Mouse (Mus musculus) heart, adult 8-10 months (tissue): ENCODE measurements around the gene Gm13030. TPM values are rescaled to one million over a fixed set of nuclear protein-coding genes. Genes with fewer than 3 reads are reported as not detected.

Experiments
- total RNA-seq, 4 experiments: library from RNA; stranded (reverse); gene quantifications; 2 replicates each; pipeline ENCODE4 v1.2.4; 2022

The Gm13030 gene
- total RNA-seq, 4 experiments from 2014 or later: not detected

Other genes starting within 250 kb of the Gm13030 start
- not detected for gene Vwa5b1, start 238.1 kb downstream of the Gm13030 start, total RNA-seq
- gene Pla2g2c, start 149.2 kb downstream of the Gm13030 start, total RNA-seq: under 1 TPM in 2 of 4 experiments, not detected in 2; 0.17 to 0.19 TPM
- gene Ubxn10, start 136.8 kb downstream of the Gm13030 start, total RNA-seq: 1 to 10 TPM; 2.3 to 3.3 (median 2.8) TPM
- gene Pla2g2f, start 116.3 kb downstream of the Gm13030 start, total RNA-seq: under 1 TPM; 0.34 to 0.63 (median 0.55) TPM
- 1 to 10 TPM in 2 of 4 experiments, under 1 TPM in 1, not detected in 1; 0.44 to 1.9 (median 1.2) TPM for gene Pla2g2d, start 98.2 kb downstream of the Gm13030 start, total RNA-seq
- gene Pla2g5, start 10.5 kb downstream of the Gm13030 start, total RNA-seq: 10 to 100 TPM; 32.9 to 44.0 (median 38.3) TPM
- 1 to 10 TPM in 1 of 4 experiments, not detected in 3; 2.0 TPM for gene Pla2g2e, start 4.0 kb upstream of the Gm13030 start, total RNA-seq
- 10 to 100 TPM in 1 of 4 experiments, 1 to 10 TPM in 3; 9.6 to 14.6 (median 9.9) TPM for gene Otud3, start 40.0 kb upstream of the Gm13030 start, total RNA-seq
- gene Rnf186, start 93.1 kb upstream of the Gm13030 start, total RNA-seq: under 1 TPM in 1 of 4 experiments, not detected in 3; 0.23 TPM
- 10 to 100 TPM in 3 of 4 experiments, 1 to 10 TPM in 1; 9.9 to 13.6 (median 11.7) TPM for gene Tmco4, start 98.9 kb upstream of the Gm13030 start, total RNA-seq
- gene Htr6, start 201.6 kb upstream of the Gm13030 start, total RNA-seq: not detected
- 10 to 100 TPM; 15.1 to 21.3 (median 19.2) TPM for gene Nbl1, start 219.0 kb upstream of the Gm13030 start, total RNA-seq